Mouse (Mus musculus): ENCODE data around the gene Scml4. TPM values are rescaled to one million over a fixed set of nuclear protein-coding genes. Genes with fewer than 3 reads are reported as not detected.

The Scml4 gene
- polyA plus RNA-seq, 1 experiment from 2014 or later, result 3.7 TPM

GRCm38 (mm10) chr10:42989910-42990309 is 129.7 kb downstream of the Scml4 start:
- Histone ChIP-seq H3K4me3 (ENCODE audit: low read depth, low read length) (no peak overlapping the region), H3K27me3 (ENCODE audit: control insufficient read depth, insufficient read depth, low read length) (no peaks in the 10 kb centered on the region), H3K36me3 (ENCODE audit: control insufficient read depth, insufficient read depth, low read length) (no peaks in the 10 kb centered on the region), H3K4me2 (ENCODE audit: low read depth) (no peak overlapping the region), H3K4me1 (ENCODE audit: control insufficient read depth, insufficient read depth, low read length) (peaks cover 10% of the 10 kb centered on the region; the same call in 1 of the 2 replicates), H3K9me3 (ENCODE audit: control insufficient read depth, low read length) (no peaks in the 10 kb centered on the region), H3K9ac (ENCODE audit: low read length) (no peak overlapping the region), H3K27ac (ENCODE audit: low read depth, low read length) (no peak overlapping the region)
- ATAC-seq (ENCODE audit: insufficient read depth, low FRiP score, low TSS enrichment), result no peak
- WGBS, result 37% methylated on average over 6 of the region's 6 CpGs
- peak; percentile 79 for DNase-seq (ENCODE audit: low spot score)

GRCm38 (mm10) chr10:42991018-42991417 is 130.8 kb downstream of the Scml4 start:
- Histone ChIP-seq H3K9me3 (ENCODE audit: control insufficient read depth, low read length) (no peaks in the 10 kb centered on the region), H3K4me3 (ENCODE audit: low read depth, low read length) (no peak overlapping the region), H3K4me1 (ENCODE audit: control insufficient read depth, insufficient read depth, low read length) (peaks cover 11% of the 10 kb centered on the region; the same call in 1 of the 2 replicates), H3K27ac (ENCODE audit: low read depth, low read length) (no peak overlapping the region), H3K36me3 (ENCODE audit: control insufficient read depth, insufficient read depth, low read length) (no peaks in the 10 kb centered on the region), H3K4me2 (ENCODE audit: low read depth) (no peak overlapping the region), H3K27me3 (ENCODE audit: control insufficient read depth, insufficient read depth, low read length) (no peaks in the 10 kb centered on the region), H3K9ac (ENCODE audit: low read length) (no peak overlapping the region)
- DNase-seq (ENCODE audit: low spot score), result no peak
- WGBS, result 53% methylated on average over 9 of the region's 9 CpGs
- no peak for ATAC-seq (ENCODE audit: insufficient read depth, low FRiP score, low TSS enrichment)

DNA sequence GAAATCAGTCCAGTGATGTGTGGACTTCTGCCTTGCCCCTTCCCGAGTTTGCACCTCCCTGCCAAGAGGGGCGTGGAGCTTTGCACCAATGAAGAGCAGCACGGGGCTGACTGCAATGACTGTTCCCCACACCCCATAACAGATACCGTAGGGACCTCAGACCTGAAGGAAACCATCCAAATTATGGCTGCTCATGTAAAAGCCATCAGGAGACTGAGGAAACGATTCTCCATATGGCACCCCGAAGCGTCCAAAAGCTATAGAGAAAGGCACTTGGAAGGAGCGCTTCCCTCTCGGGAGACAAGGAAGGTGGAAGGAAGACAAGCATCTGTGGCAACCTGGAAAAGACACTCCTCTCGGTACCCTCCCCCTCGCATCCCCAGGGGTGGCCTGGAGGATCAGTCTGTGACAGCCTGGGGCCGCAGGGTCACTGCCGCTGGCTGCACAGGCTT is 134.2 kb downstream of the Scml4 start:
- Histone ChIP-seq H3K9me3 (ENCODE audit: control insufficient read depth, low read length) (no peaks in the 10 kb centered on the region), H3K4me2 (ENCODE audit: low read depth) (peak overlapping the region; percentile 6; the same call in 1 of the 2 replicates), H3K36me3 (ENCODE audit: control insufficient read depth, insufficient read depth, low read length) (no peaks in the 10 kb centered on the region), H3K9ac (ENCODE audit: low read length) (no peak overlapping the region), H3K27ac (ENCODE audit: low read depth, low read length) (no peak overlapping the region), H3K4me1 (ENCODE audit: control insufficient read depth, insufficient read depth, low read length) (peaks cover 11% of the 10 kb centered on the region; the same call in 1 of the 2 replicates), H3K4me3 (ENCODE audit: low read depth, low read length) (no peak overlapping the region), H3K27me3 (ENCODE audit: control insufficient read depth, insufficient read depth, low read length) (no peaks in the 10 kb centered on the region)
- no peak for DNase-seq (ENCODE audit: low spot score)
- ATAC-seq (ENCODE audit: insufficient read depth, low FRiP score, low TSS enrichment), result no peak
- 17% methylated on average over 13 of the region's 13 CpGs for WGBS

- H3K36me3 ChIP-seq (ENCODE audit: control insufficient read depth, insufficient read depth, low read length), result no peaks in the 10 kb centered on the region
- no peaks in the 10 kb centered on the region for H3K27me3 ChIP-seq (ENCODE audit: control insufficient read depth, insufficient read depth, low read length)
- no peak for DNase-seq (ENCODE audit: low spot score)
- H3K27ac ChIP-seq (ENCODE audit: low read depth, low read length), result no peak overlapping the region
- WGBS, result 31% methylated on average over 13 of the region's 13 CpGs
- H3K9me3 ChIP-seq (ENCODE audit: control insufficient read depth, low read length), result no peaks in the 10 kb centered on the region
- no peak overlapping the region for H3K4me3 ChIP-seq (ENCODE audit: low read depth, low read length)
- no peak overlapping the region for H3K9ac ChIP-seq (ENCODE audit: low read length)
- peaks cover 11% of the 10 kb centered on the region; the same call in 1 of the 2 replicates for H3K4me1 ChIP-seq (ENCODE audit: control insufficient read depth, insufficient read depth, low read length)
- ATAC-seq (ENCODE audit: insufficient read depth, low FRiP score, low TSS enrichment), result no peak
- H3K4me2 ChIP-seq (ENCODE audit: low read depth), result no peak overlapping the region
Measured at GRCm38 (mm10) chr10:42995484-42995895, 135.3 kb downstream of the Scml4 start.

DNA sequence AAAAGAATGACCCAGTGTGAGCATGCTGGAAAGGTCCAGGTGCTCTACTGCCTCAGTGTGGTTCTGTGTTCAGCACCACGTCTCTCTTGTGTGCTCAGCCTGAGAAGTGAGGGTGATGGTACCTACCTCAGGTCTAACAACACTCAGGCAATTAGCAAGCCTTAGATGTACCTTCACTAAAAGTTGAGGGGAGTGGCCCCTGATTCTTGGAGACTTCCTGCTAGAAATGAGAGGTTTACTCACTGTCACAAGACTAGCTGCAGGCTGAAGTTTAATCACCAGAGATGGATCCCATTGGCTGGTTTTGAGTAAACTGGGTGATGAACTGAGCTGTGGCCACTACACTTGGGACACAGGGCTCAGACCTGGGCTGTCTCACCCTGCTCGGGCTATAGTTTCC is 137.1 kb downstream of the Scml4 start:
- H3K27me3 ChIP-seq (ENCODE audit: control insufficient read depth, insufficient read depth, low read length), result no peaks in the 10 kb centered on the region
- no peak overlapping the region for H3K4me3 ChIP-seq (ENCODE audit: low read depth, low read length)
- H3K9me3 ChIP-seq (ENCODE audit: control insufficient read depth, low read length), result no peaks in the 10 kb centered on the region
- 80% methylated on average over 2 of the region's 2 CpGs for WGBS
- ATAC-seq (ENCODE audit: insufficient read depth, low FRiP score, low TSS enrichment) (no peak), DNase-seq (ENCODE audit: low spot score) (no peak)
- H3K27ac ChIP-seq (ENCODE audit: low read depth, low read length), result no peak overlapping the region
- H3K4me2 ChIP-seq (ENCODE audit: low read depth), result no peak overlapping the region
- no peak overlapping the region for H3K9ac ChIP-seq (ENCODE audit: low read length)
- H3K4me1 ChIP-seq (ENCODE audit: control insufficient read depth, insufficient read depth, low read length), result peaks cover 11% of the 10 kb centered on the region; the same call in 1 of the 2 replicates
- no peaks in the 10 kb centered on the region for H3K36me3 ChIP-seq (ENCODE audit: control insufficient read depth, insufficient read depth, low read length)

GRCm38 (mm10) chr10:42999324-42999723 is 139.2 kb downstream of the Scml4 start:
- no peak overlapping the region for H3K27ac ChIP-seq (ENCODE audit: low read depth, low read length)
- H3K4me2 ChIP-seq (ENCODE audit: low read depth), result no peak overlapping the region
- no peaks in the 10 kb centered on the region for H3K36me3 ChIP-seq (ENCODE audit: control insufficient read depth, insufficient read depth, low read length)
- peaks cover 10% of the 10 kb centered on the region; the same call in 1 of the 2 replicates for H3K4me1 ChIP-seq (ENCODE audit: control insufficient read depth, insufficient read depth, low read length)
- H3K9me3 ChIP-seq (ENCODE audit: control insufficient read depth, low read length), result no peaks in the 10 kb centered on the region
- H3K4me3 ChIP-seq (ENCODE audit: low read depth, low read length), result no peak overlapping the region
- DNase-seq (ENCODE audit: low spot score) (no peak), ATAC-seq (ENCODE audit: insufficient read depth, low FRiP score, low TSS enrichment) (no peak)
- H3K27me3 ChIP-seq (ENCODE audit: control insufficient read depth, insufficient read depth, low read length), result no peaks in the 10 kb centered on the region
- WGBS, result 96% methylated on average over 10 of the region's 10 CpGs
- H3K9ac ChIP-seq (ENCODE audit: low read length), result no peak overlapping the region

DNA sequence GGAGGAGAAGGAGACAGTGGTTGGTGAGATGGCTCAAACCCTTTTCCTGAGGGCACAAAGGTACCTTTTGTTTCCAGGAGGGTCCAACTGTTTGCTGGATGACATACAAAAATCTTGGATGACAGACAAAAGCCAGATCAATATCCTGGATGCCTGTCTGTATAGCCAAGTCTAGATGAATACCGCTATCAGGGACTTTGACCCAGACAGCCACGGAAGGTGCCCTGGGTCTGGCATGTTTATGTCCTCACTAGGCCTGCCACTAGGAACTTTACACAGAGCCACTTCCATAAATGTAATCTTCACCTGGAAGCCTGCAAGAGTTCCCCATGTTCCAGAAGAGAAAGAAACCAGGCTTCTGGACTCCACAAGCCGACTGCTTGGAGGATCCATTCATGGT is 141.3 kb downstream of the Scml4 start:
- Histone ChIP-seq H3K4me1 (ENCODE audit: control insufficient read depth, insufficient read depth, low read length) (peaks cover 5% of the 10 kb centered on the region; the same call in 1 of the 2 replicates), H3K9ac (ENCODE audit: low read length) (no peak overlapping the region), H3K9me3 (ENCODE audit: control insufficient read depth, low read length) (no peaks in the 10 kb centered on the region), H3K4me3 (ENCODE audit: low read depth, low read length) (no peak overlapping the region), H3K36me3 (ENCODE audit: control insufficient read depth, insufficient read depth, low read length) (no peaks in the 10 kb centered on the region), H3K27ac (ENCODE audit: low read depth, low read length) (no peak overlapping the region), H3K27me3 (ENCODE audit: control insufficient read depth, insufficient read depth, low read length) (no peaks in the 10 kb centered on the region), H3K4me2 (ENCODE audit: low read depth) (no peak overlapping the region)
- DNase-seq (ENCODE audit: low spot score) (no peak), ATAC-seq (ENCODE audit: insufficient read depth, low FRiP score, low TSS enrichment) (no peak)
- WGBS, result 64% methylated on average over 3 of the region's 3 CpGs

- Histone ChIP-seq H3K27ac (ENCODE audit: low read depth, low read length) (no peak overlapping the region), H3K4me3 (ENCODE audit: low read depth, low read length) (no peak overlapping the region), H3K27me3 (ENCODE audit: control insufficient read depth, insufficient read depth, low read length) (no peaks in the 10 kb centered on the region), H3K36me3 (ENCODE audit: control insufficient read depth, insufficient read depth, low read length) (no peaks in the 10 kb centered on the region), H3K9ac (ENCODE audit: low read length) (no peak overlapping the region), H3K4me1 (ENCODE audit: control insufficient read depth, insufficient read depth, low read length) (peaks cover 5% of the 10 kb centered on the region; the same call in 1 of the 2 replicates), H3K4me2 (ENCODE audit: low read depth) (peak overlapping the region; percentile 37), H3K9me3 (ENCODE audit: control insufficient read depth, low read length) (no peaks in the 10 kb centered on the region)
- ATAC-seq (ENCODE audit: insufficient read depth, low FRiP score, low TSS enrichment) (no peak), DNase-seq (ENCODE audit: low spot score) (peak; percentile 35)
- 6% methylated on average over 13 of the region's 13 CpGs for WGBS
Measured at GRCm38 (mm10) chr10:43002066-43002678, 142.0 kb downstream of the Scml4 start.

All from neural tube, embryonic 11.5 days (tissue).